Comparison of ENCODE assay signal across 11 mouse cellular contexts in genomic region chr1:35843566-35843965, GRCm38 (mm10).
"Had no signal": no experiment of that assay in that cellular context is flagged by ENCODE, and none has a peak within 500 bp of the region (broad histone marks: within the 10 kb centered on the region; RNA-seq: fewer than 3 reads in every experiment).

No protein-coding gene starts in this region.

- H3K27me3 ChIP-seq: intestine, embryonic 15.5 days; liver, embryonic 15.5 days; midbrain, embryonic 13.5 days; stomach, embryonic 15.5 days had no signal

- H3K36me3 ChIP-seq: intestine, embryonic 15.5 days; liver, embryonic 15.5 days; midbrain, embryonic 13.5 days; stomach, embryonic 15.5 days had no signal

- H3K27ac ChIP-seq: intestine, embryonic 15.5 days; liver, embryonic 15.5 days; midbrain, embryonic 13.5 days; stomach, embryonic 15.5 days had no signal

- H3K4me3 ChIP-seq: intestine, embryonic 15.5 days; liver, embryonic 15.5 days; midbrain, embryonic 13.5 days; stomach, embryonic 15.5 days had no signal

- H3K4me1 ChIP-seq: intestine, embryonic 15.5 days; liver, embryonic 15.5 days; midbrain, embryonic 13.5 days; stomach, embryonic 15.5 days had no signal

- H3K9me3 ChIP-seq: intestine, embryonic 15.5 days; liver, embryonic 15.5 days; midbrain, embryonic 13.5 days; stomach, embryonic 15.5 days had no signal

- DNase-seq: kidney, adult 8-10 months; kidney, postnatal 25 days; left cerebral cortex, postnatal 4 days; lung, adult 2 months; lung, postnatal 36 days; thymus, adult 18-20 months; thymus, postnatal 14 days had no signal
